In genomic region chr9:105612919-105613318, GRCm38 (mm10) we compare ENCODE assay signal across 9 mouse cellular contexts. TPM values are rescaled to one million over a fixed set of nuclear protein-coding genes. Genes with fewer than 3 reads are reported as not detected.
A peak's percentile ranks its signal among the peaks of the same experiment; 100 is the strongest.
DNase-seq lines count a peak whose midpoint lies in the region; ATAC-seq lines count a peak whose summit lies in the region.
"Had no signal": no experiment of that assay in that cellular context is flagged by ENCODE, and none has a peak within 500 bp of the region (broad histone marks: within the 10 kb centered on the region; RNA-seq: fewer than 3 reads in every experiment).

No protein-coding gene starts in this region.

- H3K27me3 ChIP-seq in heart, embryonic 16.5 days (ENCODE audit: control insufficient read depth, insufficient read depth, low read length), result no peaks in the 10 kb centered on the region

- intact Hi-C loops in heart, postnatal 25 days (cut with DNase I), result no loop called here

- no peak for DNase-seq in heart, postnatal 25 days (ENCODE audit: low spot score)
- peak; percentile 15 for DNase-seq in A20 (ENCODE audit: low read depth, low spot score)
- DNase-seq in cerebellum, adult 18-20 months, result peak; percentile 54 to 61
- peak; percentile 78 for DNase-seq in kidney, postnatal 10 days
- no peak for DNase-seq in embryo, embryonic 10.5 days (ENCODE audit: low spot score)
- DNase-seq in spleen, adult 18-20 months, result no peak
- DNase-seq in left cerebral cortex, adult 8-10 months (ENCODE audit: low spot score in 2 of 2), result no peak
- DNase-seq: lung, postnatal 14 days had no signal

- H3K9ac ChIP-seq in heart, embryonic 16.5 days (ENCODE audit: low read length), result no peak overlapping the region

- H3K36me3 ChIP-seq in heart, embryonic 16.5 days (ENCODE audit: control insufficient read depth, insufficient read depth), result no peaks in the 10 kb centered on the region

- WGBS in heart, embryonic 16.5 days, result 49% methylated on average over 7 of the region's 7 CpGs

- no peaks in the 10 kb centered on the region for H3K9me3 ChIP-seq in heart, embryonic 16.5 days (replicated peaks; ENCODE audit: control insufficient read depth, low read length)

- no peak overlapping the region for H3K4me3 ChIP-seq in heart, embryonic 16.5 days (ENCODE audit: low read length)

- H3K27ac ChIP-seq in heart, embryonic 16.5 days (ENCODE audit: low read length), result no peak overlapping the region

- H3K4me1 ChIP-seq in heart, embryonic 16.5 days (ENCODE audit: control insufficient read depth, insufficient read depth, low read length), result 0 out of 2 replicates have a peak, but pooled peaks cover 2% of the 10 kb centered on the region

- 0 out of 2 replicates have a peak, but pooled peaks have one; percentile 45 for ATAC-seq in heart, embryonic 16.5 days (replicated peaks; ENCODE audit: extremely low read depth, insufficient read depth, low FRiP score)

- H3K4me2 ChIP-seq in heart, embryonic 16.5 days (ENCODE audit: low read depth, low read length), result no peak overlapping the region

RNA-seq across cellular contexts. Expression of gene Pik3r4, which starts 29.9 kb away (rescaled TPM):
- 13.9 and 15.2 TPM in 2 replicates for polyA plus RNA-seq in heart, embryonic 16.5 days (2015; fragmentation: Nextera tagmentation; extraction: Ambion mirVana)
- total RNA-seq in heart, postnatal 25 days (2021), result 10 to 100 TPM; 22.8 to 22.9 TPM
- total RNA-seq in left cerebral cortex, adult 8-10 months (2022), result 10 to 100 TPM; 43.6 to 48.9 (median 45.1) TPM

Comparison
In these comparisons a context has a peak if more than half of its experiments do, and no peak if none do; other contexts are left out.
1. DNase-seq: peak in A20 (single experiment), cerebellum, adult 18-20 months (2 of 2) and kidney, postnatal 10 days (single experiment); none in heart, postnatal 25 days (single experiment), embryo, embryonic 10.5 days (single experiment), spleen, adult 18-20 months (0 of 2) and left cerebral cortex, adult 8-10 months (0 of 2).